Mouse (Mus musculus): ENCODE measurements around the gene Myo1c. TPM values are rescaled to one million over a fixed set of nuclear protein-coding genes. Genes with fewer than 3 reads are reported as not detected.
"Not testable (repeated sequence)": the region's sequence is repeated elsewhere in the genome, so short reads cannot be mapped to it uniquely, and the experiment has no call there.

Myo1c gene
- total RNA-seq, 2 experiments from 2014 or later = 11.8 to 18.6 TPM

GRCm38 (mm10) chr11:75662131-75662530, 11.8 kb downstream of the Myo1c start:
- DNase-seq (ENCODE audit: extremely low spot score in 1 of 2, low spot score in 1 of 2) = no peak

DNA sequence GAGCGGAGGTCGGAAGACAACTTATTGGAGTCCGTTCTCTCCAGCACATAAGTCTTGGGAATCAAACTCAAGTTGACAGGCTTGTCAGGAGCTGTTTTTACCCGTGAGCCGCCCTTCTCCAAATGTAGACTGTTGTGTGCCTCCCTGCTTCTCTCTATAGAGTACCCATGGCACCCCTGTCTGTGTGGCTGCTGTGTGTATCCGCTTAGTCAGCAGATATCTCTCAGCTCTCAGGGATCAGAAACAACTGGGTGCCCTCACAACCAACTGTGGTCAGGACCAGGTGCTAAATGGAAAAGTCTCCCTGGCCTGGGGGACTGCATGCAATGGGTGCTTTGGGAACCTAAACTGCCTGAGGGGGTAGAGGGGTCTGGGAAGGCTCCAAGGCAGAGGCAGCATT, 16.0 kb downstream of the Myo1c start:
- no peak for DNase-seq (ENCODE audit: extremely low spot score in 1 of 2, low spot score in 1 of 2)

GRCm38 (mm10) chr11:75668621-75669020, 18.3 kb downstream of the Myo1c start:
- no peak for DNase-seq (ENCODE audit: extremely low spot score in 1 of 2, low spot score in 1 of 2)

- DNase-seq (ENCODE audit: extremely low spot score in 1 of 2, low spot score in 1 of 2) = no peak
Observed at GRCm38 (mm10) chr11:75669176-75669852, 19.0 kb downstream of the Myo1c start.

DNA sequence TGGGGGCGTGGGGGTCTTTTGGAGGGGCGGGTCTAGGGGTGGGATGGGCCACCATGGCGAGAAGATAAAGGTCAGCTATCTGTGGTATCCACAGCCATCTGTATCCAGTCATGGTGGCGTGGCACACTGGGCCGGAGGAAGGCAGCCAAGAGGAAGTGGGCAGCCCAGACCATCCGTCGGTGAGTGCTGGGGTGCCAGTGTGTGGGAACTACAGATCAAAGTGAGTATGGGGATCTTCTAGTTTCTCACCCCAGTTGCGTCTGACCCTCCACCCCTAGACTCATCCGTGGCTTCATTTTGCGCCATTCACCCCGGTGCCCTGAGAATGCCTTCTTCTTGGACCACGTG, 19.5 kb downstream of the Myo1c start:
- no peak for DNase-seq (ENCODE audit: extremely low spot score in 1 of 2, low spot score in 1 of 2)

GRCm38 (mm10) chr11:75671426-75672180, 21.3 kb downstream of the Myo1c start:
- DNase-seq (ENCODE audit: extremely low spot score in 1 of 2, low spot score in 1 of 2) = no peak

DNA sequence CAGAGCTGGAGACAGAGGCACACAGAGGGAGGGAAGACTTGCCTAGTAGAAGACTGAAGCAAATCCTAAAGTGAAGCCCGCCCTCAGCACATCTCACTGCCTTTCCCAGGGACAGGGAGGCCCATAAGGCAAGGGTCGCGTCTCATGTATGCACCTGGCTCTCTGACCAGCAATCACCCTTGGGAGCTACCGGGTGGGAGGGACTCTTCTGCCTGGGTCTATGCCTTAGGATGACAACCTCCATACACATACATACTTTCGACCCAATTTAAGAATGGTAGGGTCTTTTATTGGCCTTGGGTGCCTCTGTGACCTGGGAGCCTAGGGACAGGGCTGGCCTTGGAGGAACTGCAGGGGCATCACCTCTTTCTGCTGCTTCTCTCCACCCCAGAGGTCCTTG, 23.1 kb downstream of the Myo1c start:
- DNase-seq (ENCODE audit: extremely low spot score in 1 of 2, low spot score in 1 of 2) = no peak

DNA sequence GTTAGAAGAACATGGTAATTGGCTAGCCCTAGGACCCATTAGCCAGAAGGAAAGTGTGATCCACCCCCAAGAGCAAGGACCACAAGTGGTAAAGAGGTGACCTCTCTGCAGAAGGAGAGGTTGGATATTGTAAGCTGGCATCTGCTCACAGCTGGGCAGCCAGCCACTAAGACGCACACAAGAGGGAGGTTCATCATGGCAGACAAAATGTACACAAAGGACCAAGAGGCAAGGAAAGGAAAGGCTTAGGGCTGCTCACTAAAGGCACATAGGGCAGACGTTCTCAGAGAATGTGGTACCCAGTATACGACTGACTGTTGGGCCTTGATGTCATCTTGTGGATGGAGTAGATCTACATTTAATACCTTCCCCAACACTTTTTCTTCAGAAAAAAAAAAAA, 24.6 kb downstream of the Myo1c start:
- no peak for DNase-seq (ENCODE audit: extremely low spot score in 1 of 2, low spot score in 1 of 2)

- no peak for DNase-seq (ENCODE audit: extremely low spot score in 1 of 2, low spot score in 1 of 2)
Observed at GRCm38 (mm10) chr11:75677881-75678746, 27.8 kb downstream of the Myo1c start.

GRCm38 (mm10) chr11:75678747-75679438, 28.6 kb downstream of the Myo1c start, which contains the start of gene Crk:
Crk (plus strand) TSS chr11:75679259.
- peak; percentile 92 to 98 for DNase-seq (ENCODE audit: extremely low spot score in 1 of 2, low spot score in 1 of 2)

DNA sequence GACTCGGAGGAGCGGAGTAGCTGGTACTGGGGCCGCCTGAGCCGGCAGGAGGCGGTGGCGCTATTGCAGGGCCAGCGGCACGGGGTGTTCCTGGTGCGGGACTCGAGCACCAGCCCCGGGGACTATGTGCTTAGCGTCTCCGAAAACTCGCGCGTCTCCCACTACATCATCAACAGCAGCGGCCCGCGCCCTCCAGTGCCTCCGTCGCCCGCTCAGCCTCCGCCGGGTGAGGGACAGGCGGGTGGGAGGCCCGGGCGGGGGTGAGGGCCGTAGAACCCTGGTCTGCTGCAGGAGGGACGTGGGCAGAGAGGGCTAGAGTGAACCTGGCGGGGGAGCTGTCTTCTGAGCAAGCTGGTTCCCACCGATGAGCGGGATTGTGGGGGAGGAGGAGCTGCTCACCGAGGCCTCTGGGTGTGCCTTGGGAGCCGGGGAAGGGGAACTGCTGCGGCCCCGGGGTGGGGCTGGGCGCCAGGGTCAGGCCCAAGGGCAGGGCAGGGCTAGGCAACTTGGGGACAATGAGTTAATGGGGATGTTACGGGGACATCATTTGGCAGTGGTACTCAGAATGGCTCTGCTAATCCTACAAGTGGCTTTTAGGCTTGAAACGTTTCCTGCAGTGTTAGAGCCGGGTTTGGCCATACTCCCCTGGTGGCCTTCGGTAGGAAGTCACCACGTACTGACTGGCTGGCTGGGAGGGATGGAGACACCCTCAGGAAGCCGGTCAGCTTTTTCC, 29.3 kb downstream of the Myo1c start:
- DNase-seq (ENCODE audit: extremely low spot score in 1 of 2, low spot score in 1 of 2) = peak in 1 of 2 experiments; percentile 24

DNA sequence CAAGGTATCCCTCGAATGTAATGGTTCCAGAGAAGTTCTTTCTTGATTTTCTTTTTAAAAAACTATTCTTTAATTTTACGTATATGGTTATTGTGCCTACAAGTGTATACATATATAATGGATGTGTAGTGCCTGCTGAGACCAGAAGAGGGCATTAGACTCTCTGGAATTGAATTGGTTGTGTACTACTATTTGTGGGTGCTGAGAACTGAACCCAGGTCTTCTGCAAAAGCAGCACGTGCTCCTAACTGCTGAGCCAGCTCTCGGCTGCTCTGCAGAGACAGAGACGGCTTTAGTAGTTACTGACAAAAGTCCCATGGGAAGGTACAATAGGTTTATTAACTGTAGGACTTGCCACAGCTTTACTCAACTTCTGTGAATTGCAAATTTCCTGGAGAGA, 34.2 kb downstream of the Myo1c start:
- no peak for DNase-seq (ENCODE audit: extremely low spot score in 1 of 2, low spot score in 1 of 2)

GRCm38 (mm10) chr11:75684956-75685355, 34.7 kb downstream of the Myo1c start:
- DNase-seq (ENCODE audit: extremely low spot score in 1 of 2, low spot score in 1 of 2) = no peak

DNA sequence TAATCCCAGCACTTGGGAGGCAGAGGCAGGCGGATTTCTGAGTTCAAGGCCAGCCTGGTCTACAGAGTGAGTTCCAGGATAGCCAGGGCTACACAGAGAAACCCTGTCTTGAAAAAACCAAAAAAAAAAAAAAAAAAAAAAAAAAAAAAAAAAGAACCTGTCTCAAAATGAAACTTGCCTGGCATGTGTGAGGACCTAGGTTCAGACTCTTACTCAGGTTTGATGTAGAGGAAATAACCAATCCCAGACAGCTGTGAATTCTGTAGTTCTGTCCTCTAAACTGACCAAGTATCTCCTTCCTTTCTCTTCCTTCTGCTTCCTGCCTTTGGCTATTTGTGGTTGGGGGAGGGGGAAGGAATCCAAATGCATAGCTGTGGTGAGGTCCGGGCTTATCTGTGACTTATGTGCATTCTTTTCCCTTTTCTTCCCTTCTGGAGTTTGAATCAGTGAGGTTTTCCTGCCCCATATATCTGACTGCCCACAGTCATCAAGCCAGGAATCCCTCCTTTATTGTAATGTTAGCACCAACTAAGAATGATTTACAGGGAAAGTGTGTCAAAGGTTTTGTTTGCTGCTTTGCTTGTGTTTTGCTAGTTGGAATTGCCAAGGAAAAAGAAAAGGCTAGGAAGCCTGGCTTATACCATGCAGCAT, 37.2 kb downstream of the Myo1c start:
- DNase-seq (ENCODE audit: extremely low spot score in 1 of 2, low spot score in 1 of 2) = no peak

- no peak for DNase-seq (ENCODE audit: extremely low spot score in 1 of 2, low spot score in 1 of 2)
Observed at GRCm38 (mm10) chr11:75688132-75688531, 37.8 kb downstream of the Myo1c start.

DNA sequence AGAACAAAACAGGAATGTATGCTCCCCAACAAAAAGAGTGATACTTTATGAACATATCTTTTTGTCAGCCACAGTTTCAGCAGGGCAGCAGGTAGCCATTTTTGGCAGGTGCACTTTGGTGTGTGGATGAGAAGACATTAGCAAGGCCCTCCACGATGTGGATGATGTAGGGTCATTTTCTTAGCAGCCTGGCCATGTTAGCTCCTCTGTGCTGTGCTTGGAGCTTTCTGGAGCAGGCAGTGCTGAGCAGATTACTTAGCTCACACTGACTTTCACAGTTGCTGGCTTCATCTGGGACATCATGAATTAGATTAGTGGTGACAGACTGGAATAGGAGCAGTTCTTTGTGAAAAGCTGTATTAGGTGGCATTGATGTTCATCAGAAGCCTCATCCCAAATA, 39.7 kb downstream of the Myo1c start:
- no peak for DNase-seq (ENCODE audit: extremely low spot score in 1 of 2, low spot score in 1 of 2)

DNA sequence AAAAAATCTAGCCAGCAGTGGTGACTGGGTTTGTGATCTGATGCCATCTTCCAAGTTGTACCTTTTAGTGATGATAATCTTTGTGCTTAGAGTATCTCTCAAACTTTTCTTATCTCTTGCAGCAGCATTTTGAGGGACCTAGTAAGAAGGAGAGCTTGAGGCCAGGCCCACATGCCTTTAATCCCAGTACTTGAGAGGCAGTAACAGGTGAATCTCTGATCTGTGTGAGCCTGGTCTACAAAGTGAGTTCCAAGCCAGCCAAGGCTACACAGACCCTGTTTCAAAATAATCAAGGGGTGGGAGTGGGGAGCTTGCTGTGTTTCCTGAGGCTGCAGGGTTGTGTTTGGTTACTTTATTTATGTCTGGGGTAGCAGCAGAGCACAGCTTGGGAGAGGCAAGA, 40.7 kb downstream of the Myo1c start:
- no peak for DNase-seq (ENCODE audit: extremely low spot score in 1 of 2, low spot score in 1 of 2)

GRCm38 (mm10) chr11:75693570-75693969, 43.3 kb downstream of the Myo1c start:
- no peak for DNase-seq (ENCODE audit: extremely low spot score in 1 of 2, low spot score in 1 of 2)

DNA sequence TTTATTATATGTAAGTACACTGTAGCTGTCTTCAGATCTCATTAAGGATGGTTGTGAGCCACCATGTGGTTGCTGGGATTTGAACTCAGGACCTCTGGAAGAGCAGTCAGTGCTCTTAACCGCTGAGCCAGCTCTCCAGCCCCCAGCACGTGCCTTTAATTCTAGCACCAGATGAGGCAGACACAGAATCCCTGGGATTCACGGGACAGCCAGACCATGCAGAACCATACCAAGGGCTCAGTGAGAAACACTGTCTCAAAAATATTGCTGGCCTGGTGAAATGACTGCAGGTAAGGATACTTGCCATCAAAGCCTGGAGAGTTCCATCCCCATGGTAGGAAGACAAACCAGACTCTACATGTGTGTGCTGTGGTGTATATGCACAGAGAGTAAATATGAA, 47.2 kb downstream of the Myo1c start:
- not testable (repeated sequence) for DNase-seq (ENCODE audit: extremely low spot score in 1 of 2, low spot score in 1 of 2)
